Mouse (Mus musculus): Measurements from ENCODE around the gene Triml2.

DNA sequence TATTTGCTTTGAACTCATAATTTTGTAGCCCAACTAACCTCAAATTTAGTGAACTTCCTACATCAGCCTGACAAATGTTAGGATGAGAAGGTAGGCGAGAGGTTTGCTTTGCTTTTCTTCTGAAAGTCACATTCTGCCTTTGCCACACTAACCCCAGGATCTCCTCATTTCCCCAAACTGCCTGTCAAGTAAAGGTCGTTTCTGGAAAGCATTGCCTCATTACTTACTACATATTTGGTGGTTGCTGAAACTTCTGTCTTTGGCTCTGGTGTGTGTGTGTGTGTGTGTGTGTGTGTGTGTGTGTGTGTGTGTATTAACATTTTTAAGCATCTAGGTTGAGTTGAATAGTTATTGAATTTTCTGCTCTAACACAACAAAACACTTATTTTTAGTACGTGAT is 15.9 kb upstream of the Triml2 start:
- TF ChIP-seq CTCF (IDR thresholded peaks at IDR 0.05) (no peak), EP300 (IDR thresholded peaks at IDR 0.05; ENCODE audit: insufficient read depth, low read depth, low read length) (no peak)
